Comparison of ENCODE assay signal across 19 mouse cellular contexts in genomic region chr16:39053779-39054178, GRCm38 (mm10).
DNase-seq lines count a peak whose midpoint lies in the region; TF ChIP-seq lines count a peak whose summit lies in the region.
"Had no signal": no experiment of that assay in that cellular context is flagged by ENCODE, and none has a peak within 500 bp of the region (broad histone marks: within the 10 kb centered on the region; RNA-seq: fewer than 3 reads in every experiment).

No protein-coding gene starts in this region.

- H3K9ac ChIP-seq in MEL (ENCODE audit: control insufficient read depth, low read depth, low read length, poor library complexity, severe bottlenecking): no peak overlapping the region

- peaks cover 0 to 3% of the 10 kb centered on the region in 2 experiments; a peak in 1 of 4 replicates for H3K36me3 ChIP-seq in MEL (ENCODE audit: control insufficient read depth in 1 of 2, insufficient read depth in 2 of 2, low read length in 2 of 2)
- H3K36me3 ChIP-seq: G1E had no signal

- no peak for TF ChIP-seq RAD21 in MEL (IDR thresholded peaks at IDR 0.05; ENCODE audit: low read depth, low read length)

- H3K9me3 ChIP-seq in MEL (replicated peaks; ENCODE audit: insufficient read depth, low read length): no peaks in the 10 kb centered on the region

- TF ChIP-seq POLR2A in MEL (IDR thresholded peaks at IDR 0.05; ENCODE audit: control insufficient read depth in 1 of 2, insufficient read depth in 1 of 2, low read depth in 1 of 2, low read length in 2 of 2, poor library complexity in 1 of 2): no peak
- TF ChIP-seq POLR2A in bone marrow macrophage, adult 2 months (IDR thresholded peaks at IDR 0.05; ENCODE audit: borderline replicate concordance, low read depth, low read length): no peak

- H3K4me3 ChIP-seq in MEL (ENCODE audit: control insufficient read depth in 1 of 2, insufficient read depth in 1 of 2, low read depth in 2 of 2, low read length in 2 of 2): no peak overlapping the region
- peak overlapping the region; percentile 24; the same call in 1 of the 2 replicates for H3K4me3 ChIP-seq in bone marrow macrophage, adult 2 months (ENCODE audit: insufficient read depth, low read length)

- no peaks in the 10 kb centered on the region for H3K79me2 ChIP-seq in MEL (ENCODE audit: control insufficient read depth, insufficient read depth, low read length, poor library complexity)

- H3K27ac ChIP-seq in MEL (ENCODE audit: control insufficient read depth, low read depth, low read length): no peak overlapping the region
- H3K27ac ChIP-seq in bone marrow macrophage, adult 2 months (ENCODE audit: insufficient read depth, low read depth, low read length): no peak overlapping the region

- H3K4me1 ChIP-seq in MEL (ENCODE audit: control insufficient read depth in 1 of 2, insufficient read depth in 2 of 2, low read length in 2 of 2): peaks cover 0 to 13% of the 10 kb centered on the region in 2 experiments; a peak in 1 of 4 replicates
- peaks cover 4% of the 10 kb centered on the region; the same call in 1 of the 2 replicates for H3K4me1 ChIP-seq in bone marrow macrophage, adult 2 months (ENCODE audit: control insufficient read depth, insufficient read depth, low read length)

- H3K27me3 ChIP-seq in MEL (ENCODE audit: control insufficient read depth in 1 of 2, insufficient read depth in 2 of 2, low read length in 2 of 2): no peaks in the 10 kb centered on the region
- H3K27me3 ChIP-seq: CH12.LX, Patski had no signal

- TF ChIP-seq CTCF in MEL (IDR thresholded peaks at IDR 0.05 in 2 of 3, conservative IDR thresholded peaks at IDR 0.05 in 1 of 3; ENCODE audit: control insufficient read depth in 1 of 3, insufficient read depth in 1 of 3, low read depth in 2 of 3, low read length in 3 of 3, poor library complexity in 1 of 3, severe bottlenecking in 1 of 3): no peak
- TF ChIP-seq CTCF in bone marrow macrophage, adult 2 months (IDR thresholded peaks at IDR 0.05; ENCODE audit: low read depth, low read length): no peak

- peak; percentile 56 to 74 for TF ChIP-seq EP300 in MEL (IDR thresholded peaks at IDR 0.05; ENCODE audit: low read depth in 1 of 2, low read length in 2 of 2)

- DNase-seq in MEL (ENCODE audit: low read depth, low spot score): no peak
- no peak for DNase-seq in cerebellum, adult 9-10 months
- DNase-seq in ovary, postnatal 14 days (ENCODE audit: low spot score): no peak
- DNase-seq: adrenal gland, adult 2 months; adrenal gland, adult 8-10 months; adrenal gland, postnatal 10 days; adrenal gland, postnatal 14 days; adrenal gland, postnatal 25 days; adrenal gland, postnatal 36 days; B cell, adult 2 months; cerebellum, adult 11 months; cerebellum, adult 11-12 months; cerebellum, adult 18-20 months; cerebellum, adult 2 months; cerebellum, adult 8-10 months had no signal

TF ChIP-seq in MEL, 35 proteins besides CTCF, POLR2A, EP300 and RAD21:
- TF ChIP-seq USF1 (IDR thresholded peaks at IDR 0.05; ENCODE audit: low read depth, low read length) (no peak), TCF12 (IDR thresholded peaks at IDR 0.05; ENCODE audit: low read depth, low read length) (peak; percentile 64; the same call in 1 of the 2 replicates), ELF1 (IDR thresholded peaks at IDR 0.05; ENCODE audit: low read depth, low read length) (no peak), MAZ (IDR thresholded peaks at IDR 0.05; ENCODE audit: low read depth, low read length) (no peak), UBTF (IDR thresholded peaks at IDR 0.05; ENCODE audit: borderline replicate concordance, insufficient read depth, low read depth, low read length) (no peak), SIN3A (IDR thresholded peaks at IDR 0.05; ENCODE audit: low read length) (no peak), ZMIZ1 (IDR thresholded peaks at IDR 0.05; ENCODE audit: low read depth, low read length) (no peak), CHD1 (IDR thresholded peaks at IDR 0.05; ENCODE audit: low read depth, low read length) (no peak), SMC3 (IDR thresholded peaks at IDR 0.05; ENCODE audit: low read depth, low read length) (no peak), GATA1 (IDR thresholded peaks at IDR 0.05; ENCODE audit: low read depth, low read length) (peak; percentile 62), KAT2A (conservative IDR thresholded peaks at IDR 0.05; ENCODE audit: low read depth, low read length) (no peak)
